Mouse (Mus musculus) neural tube, embryonic 10.5 days (tissue): Measurements from ENCODE around the gene Prep.
A peak's percentile ranks its signal among the peaks of the same experiment; 100 is the strongest.

Source experiments
- DNase-seq: peaks from one replicate; pipeline ENCODE4 v3.0.0-alpha.2; 2017; ENCODE audit warnings: low spot score; ENCODE audit errors: extremely low spot score

The Prep gene

DNA sequence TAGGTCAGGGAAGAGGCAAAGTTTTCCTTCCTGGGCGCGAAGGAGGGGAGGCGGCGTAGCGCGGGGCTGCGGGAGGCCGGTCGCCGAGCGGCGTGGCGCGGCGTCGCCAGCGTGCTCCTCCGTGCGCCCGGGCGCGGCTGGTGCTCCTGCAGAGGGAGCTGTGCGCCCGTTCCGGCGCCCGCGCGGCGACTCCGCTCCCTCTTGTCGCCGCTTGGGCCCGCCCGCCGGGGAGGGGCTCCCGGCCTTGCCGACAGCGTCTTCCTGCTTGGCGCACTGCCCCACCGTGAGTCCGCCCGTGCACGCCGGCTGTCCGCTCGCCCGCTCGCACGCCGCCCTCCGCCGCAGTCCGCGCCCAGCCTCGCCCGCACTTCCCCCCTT lies at the start of gene Prep:
TSS of gene Prep (plus strand) at position 273 of the 378 bp plus-strand sequence.
- DNase-seq = peak; percentile 86

DNA sequence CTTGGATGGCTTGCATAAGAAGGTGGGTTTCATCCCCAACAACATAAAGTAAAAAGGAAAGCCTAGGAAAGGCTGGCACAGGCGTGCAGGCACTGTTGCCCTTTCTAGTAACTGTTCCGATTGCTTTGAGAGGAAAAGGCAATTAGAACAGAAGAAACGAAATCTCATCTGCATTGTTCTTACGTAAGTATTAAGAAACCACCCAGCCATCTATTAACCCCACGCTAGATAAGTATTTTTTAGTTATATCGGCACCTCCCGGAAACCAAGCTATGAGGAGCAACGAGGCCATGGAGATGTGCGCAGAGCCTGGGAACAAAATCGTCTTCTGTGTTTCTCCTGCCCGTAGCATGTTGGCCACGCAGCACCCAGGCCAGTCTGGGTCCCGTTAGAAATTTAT lies 49.7 kb upstream of the Prep start:
- DNase-seq = no peak

DNA sequence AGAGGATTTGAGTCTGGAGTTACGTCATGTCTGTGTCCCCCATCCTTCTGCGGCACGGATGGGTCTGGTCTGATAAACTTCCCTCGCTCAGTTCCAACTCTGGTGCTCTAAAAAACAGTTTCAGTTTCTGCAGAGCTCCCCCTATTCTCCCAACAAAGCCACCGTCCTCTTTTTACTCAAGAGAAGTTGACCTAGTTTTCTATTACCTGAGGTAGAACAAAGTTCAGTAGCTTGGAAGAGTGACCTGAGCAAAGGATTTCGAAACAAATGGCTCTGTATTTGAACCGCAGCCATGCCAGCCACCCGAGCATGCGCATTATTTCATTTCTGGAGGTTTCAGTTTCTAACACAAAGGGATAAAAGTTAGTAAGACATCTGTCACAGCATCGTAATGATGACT lies 49.2 kb upstream of the Prep start:
- no peak for DNase-seq

DNA sequence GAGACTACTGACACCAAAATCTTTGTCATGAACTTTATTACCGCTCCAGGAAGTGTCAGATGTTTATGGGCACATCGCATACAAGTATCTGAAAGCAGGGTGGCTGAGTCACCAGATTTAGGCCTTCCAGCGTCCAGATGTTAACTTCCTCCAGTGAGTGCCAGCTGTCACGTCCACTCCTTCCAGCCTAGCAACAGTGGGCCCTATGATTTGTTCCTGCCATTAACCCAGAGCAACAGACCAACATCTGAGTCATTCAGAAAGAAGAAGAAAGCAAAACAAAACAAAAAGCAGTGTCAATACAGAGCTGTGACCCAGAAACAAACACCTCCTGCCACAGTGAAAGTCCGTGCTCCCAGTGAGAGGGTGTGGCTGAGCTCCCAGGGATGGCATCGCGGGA lies 47.6 kb upstream of the Prep start:
- no peak for DNase-seq

DNA sequence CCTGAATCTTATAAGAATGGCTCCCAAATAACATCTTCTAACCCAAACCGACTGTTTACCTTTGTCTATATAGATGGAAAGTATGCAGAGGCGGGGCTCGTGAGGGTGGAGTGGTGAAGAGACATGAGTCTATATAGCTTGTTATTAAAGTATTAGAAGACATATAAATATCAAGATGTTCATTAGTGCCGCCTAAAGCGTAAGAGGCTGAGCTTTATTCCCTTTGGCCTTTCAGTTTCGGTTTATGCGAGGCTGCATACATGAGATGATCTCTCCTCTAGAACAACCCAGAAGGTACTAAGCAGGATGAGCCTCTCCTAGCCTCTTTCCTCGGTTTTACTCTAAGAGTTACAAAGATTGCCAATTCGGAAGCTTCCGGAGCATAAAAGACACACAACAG lies 47.2 kb upstream of the Prep start:
- DNase-seq = no peak

DNA sequence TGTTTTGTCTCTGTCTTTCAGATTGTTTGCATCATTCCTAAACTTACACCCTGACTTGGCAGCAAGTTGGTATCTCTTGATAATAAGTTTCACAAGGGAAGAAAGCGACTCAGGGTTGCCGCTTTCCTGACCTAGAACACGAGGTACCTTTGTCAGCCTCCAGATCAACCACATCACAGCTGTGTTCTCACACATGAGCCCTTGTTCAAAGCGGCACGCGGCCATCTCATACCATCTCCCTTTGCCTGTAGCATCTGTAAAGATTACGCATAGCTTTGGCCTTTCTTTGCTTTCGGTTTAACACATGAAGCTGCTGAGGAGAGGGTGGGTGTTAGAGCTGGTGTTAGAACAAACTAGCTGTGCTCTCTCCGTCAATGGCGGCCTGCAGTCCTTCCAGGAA lies 46.7 kb upstream of the Prep start:
- DNase-seq = no peak

DNA sequence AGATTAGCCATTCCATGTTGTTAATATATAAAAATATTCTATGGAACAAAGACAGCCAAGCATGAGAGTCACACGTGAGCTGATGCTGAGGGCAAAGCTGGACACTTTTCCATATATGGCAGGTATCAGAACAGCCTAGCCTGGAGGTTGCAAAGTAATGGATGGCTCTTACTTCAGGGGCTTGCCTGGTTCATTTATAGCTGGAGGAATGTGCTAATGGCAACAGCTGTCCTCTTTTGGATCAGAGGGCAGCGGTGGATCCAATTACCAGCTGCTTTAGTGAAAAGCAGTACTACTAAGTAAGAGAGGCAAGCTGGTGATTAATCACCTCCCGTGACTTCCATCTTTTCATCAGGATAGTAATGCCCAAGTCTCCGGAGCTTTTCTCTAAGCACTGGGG lies 41.8 kb upstream of the Prep start:
- peak; percentile 30 for DNase-seq

DNA sequence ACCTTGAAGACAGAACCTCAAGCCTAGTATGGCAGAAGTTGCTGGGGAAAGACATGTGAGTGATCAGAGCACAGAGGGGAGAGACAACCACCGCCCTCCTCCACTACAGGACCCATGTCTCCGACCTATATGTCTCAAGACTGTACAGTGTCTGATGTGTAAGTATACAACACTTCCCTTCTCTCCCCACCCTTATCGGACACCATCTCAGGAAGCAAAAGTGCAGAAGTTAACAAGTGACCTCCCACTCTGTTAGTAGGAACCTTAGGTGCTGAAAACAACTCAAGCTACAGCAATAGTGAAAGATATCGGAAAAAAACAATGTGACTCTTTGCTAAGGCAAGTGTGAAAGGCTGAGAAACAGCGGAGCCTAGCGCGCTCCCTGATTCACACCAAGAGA lies 40.1 kb upstream of the Prep start:
- DNase-seq = no peak

DNA sequence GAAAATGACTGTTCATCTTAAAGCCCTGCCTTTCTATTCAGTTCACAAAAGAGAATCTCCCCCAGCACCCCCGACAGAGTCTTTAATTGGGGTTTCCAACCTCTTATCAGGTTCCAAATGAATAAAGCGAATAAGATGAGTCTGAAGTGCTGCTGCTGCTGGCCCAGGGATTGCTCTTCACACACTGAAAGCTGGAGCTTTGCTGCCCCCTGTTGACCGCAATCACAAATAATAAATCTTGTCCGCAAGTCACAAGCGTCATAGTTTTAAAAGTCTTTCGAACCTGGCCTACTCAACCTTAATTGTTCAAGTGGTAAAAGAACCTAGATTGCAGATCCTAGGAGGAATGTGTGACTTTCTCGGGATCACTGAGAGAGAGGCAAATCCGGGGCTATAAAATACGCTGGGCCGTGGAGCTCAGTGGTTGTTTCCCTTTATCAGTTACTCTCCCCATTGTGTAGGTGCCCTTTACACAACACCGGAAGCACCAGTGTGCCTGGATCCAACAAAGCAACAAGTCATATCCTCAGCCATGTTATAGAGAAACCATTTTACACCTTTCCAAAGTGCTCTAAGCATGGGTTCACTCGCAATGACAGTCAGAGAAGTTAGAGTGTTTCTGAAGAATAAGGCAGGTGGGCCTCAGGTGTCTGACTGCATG lies 21.6 kb upstream of the Prep start:
- DNase-seq = peak; percentile 76

DNA sequence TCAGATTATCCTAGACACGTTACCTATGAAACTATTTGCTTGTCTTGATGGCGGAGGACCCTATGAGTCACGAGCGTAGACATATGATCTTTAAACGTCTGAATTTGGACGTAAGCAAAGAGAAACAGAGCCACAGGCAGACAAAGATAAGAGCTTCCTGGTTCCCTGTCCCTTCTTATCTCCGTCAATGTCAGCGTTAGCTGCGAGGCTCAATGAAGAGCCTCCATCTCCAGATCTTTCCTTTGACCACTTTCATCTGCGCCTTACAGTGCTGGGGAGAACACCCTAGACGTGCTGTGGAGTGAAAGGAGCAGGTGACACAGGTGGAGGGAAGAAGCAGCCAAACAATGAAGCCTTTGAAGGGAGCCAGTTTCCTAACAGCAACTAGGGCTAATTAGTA lies 18.8 kb upstream of the Prep start:
- no peak for DNase-seq

DNA sequence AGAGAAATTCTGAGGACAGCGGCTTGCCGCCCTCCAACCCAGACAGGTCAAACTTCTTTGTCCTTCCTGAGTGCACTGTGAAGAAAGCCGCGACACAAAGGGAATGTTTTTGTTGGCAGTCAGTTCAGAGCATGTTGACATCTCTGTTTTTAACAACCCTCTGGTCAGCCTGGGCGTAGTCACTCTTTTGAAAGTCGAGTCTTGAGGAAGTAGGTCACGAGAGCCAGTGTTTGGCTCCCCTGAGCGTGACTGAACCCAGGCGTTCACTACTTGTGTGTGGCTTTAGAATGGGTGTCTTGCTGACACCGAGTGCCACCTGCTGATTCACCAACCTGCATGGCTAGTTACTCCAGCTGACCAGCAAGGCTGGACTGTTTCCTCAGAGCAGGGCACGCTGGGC lies 18.4 kb upstream of the Prep start:
- no peak for DNase-seq

DNA sequence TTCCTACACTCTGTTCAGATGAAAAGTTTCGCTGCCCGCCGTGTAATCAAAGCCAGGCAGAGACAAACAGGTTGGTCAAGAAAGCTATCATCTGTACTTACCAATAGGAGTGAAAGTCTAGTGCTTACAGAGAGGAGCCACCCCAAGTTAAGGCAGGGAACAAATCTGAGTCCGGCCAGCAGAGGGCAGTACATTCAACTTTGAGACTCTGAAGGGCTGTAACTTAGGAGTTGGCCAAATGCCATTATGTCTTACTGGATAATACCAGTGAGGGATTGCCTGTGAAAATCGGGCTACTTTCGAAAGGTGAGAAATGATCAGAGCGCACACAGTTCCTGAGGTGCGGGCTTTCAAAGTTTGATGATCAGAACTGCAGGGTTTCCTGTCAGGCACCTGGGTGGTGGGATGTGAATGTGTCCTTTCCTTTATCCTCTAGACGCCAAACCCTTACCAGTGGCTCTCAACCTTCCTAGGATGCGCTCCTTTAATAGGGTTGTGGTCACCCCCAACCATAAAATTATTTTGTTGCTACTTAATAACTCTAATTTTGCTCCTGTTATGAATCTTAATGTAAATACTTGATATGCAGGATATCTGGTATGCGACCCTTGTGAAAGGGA lies 15.8 kb upstream of the Prep start:
- peak; percentile 73 for DNase-seq

DNA sequence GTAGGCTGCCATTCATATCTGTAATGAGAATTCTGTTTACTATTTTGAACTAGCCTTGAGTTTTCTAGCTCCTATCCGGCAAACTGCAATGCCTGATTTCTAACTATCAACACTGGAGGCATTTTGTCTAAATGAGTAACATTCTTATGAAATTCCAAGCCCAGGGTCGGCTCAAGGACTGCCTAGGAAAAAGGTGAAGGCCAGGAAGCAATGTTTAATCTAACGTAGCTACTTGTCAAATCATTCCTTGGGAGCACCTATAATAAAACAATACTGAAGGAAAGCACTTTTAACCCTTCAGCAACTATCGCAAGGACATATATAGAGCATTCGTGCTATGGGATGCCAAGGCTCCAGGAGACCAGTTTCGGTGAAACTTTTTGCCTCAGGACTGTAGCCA lies 8.6 kb upstream of the Prep start:
- no peak for DNase-seq

DNA sequence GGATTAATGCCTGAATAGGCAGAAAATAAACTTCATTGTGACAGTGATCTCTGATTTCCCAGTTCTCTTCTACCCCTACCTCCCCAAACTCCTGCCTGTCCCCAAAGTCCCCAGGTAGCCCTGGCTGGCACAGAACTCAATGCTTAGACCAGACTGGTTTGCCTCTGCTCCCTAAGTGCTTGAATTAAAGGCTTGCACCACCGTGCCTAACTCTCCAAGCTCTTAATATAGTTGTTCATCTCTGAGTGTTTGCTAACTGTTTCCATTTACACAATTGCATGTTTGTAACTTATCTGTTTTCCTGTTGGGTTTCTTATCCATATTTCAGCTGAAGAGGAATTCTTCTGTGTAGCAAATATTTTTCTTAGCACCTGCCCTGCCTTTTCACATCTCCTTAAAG lies 6.2 kb upstream of the Prep start:
- no peak for DNase-seq

DNA sequence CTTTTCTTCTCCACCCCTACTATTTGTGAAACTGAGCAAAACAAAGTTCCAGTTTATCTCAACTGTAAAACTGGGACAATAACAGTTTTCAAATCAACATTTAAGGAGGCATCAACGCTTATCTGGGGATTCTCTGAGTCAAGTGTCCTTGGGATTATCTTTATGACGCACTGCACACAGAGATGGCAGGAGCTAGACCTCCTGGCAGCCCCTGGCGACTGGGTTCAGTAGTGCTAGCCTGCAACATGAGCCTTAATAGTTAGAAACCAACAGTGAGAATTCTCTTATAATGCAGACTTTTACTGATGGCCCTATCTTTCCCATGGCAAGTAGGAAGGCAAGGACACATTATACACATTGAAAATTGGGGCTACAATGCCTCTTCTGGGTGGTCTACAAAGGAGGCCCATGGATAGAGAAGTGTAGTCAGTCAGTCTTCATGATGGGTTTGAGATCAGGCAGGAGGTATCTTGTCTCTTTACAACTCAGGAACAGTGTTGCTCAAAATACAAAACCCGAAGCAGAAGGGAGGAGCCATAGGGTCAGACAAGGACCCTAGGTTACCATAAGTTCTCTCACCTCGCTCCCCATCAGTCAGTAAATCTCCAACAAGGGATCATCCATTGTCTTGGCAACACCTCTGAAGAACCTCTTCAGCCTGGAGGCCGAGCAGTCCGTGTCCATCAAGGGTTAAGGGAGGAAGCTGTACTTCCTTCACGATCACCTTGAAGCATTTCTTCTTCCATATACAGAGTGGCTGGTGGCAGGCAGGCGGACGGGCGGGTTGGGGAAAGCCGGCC lies 672 bp upstream of the Prep start:
- no peak for DNase-seq

DNA sequence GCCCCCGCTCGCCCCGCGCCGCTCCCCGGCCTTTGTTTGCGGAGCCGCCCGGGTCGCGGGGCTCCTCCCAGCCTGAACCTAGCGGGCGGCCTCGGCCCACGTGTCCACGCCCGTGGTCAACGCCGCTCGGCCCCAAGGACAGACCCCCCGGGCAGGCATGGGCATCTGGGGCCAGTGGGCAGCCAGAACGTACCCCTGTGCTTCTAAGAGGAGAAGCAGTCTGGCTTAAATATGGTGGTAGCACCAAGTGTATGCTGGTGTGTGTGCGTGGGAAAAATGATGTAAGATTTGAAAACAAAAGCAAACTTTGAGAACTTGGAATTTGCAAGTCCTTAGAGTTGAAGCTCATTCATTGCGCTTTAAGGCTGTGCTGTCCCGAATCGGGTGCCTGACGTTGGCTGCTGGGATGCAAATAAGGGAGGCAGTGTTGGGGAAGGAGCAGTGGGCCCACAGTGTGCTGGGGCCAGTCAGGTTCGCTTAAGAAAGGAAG lies 478 bp downstream of the Prep start:
- no peak for DNase-seq

DNA sequence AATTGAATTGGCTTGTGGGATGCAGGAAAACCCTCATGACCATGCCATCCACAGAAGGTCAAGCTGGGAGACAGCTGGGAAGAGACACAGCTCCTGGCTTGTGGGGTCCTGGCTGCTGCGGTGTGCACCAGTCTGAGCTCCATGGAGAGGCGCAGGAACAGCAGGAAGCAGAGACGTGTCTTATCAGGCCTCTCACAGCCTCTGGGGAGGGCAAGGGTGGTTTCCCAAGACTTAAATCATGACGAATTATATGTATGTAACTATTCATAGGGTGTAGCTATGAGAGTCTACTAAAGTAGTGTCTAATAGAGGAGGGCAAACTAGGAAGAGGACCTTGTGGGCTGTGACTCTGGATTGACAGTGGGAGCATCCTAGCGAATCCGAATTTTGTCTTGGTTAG lies 2.6 kb downstream of the Prep start:
- DNase-seq = no peak

DNA sequence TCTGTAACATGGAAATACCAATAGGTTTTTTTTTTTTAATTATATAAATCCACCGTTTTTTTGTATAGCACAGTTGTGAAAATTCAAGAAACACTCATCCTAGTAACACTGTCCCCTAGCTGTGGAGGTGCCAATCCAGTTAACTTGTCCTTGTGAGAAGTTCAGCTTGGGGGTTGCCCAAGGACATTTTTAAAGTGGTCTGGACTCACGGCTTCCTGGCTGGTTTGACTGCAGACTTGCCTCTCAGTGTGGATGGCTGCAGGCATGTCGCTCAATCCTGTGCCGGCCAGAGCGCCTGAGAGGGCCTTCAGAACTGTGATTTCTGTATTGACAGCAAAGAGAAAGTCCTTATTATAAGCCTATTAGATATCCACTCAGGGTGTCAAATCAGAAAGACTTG lies 3.4 kb downstream of the Prep start:
- DNase-seq = no peak

DNA sequence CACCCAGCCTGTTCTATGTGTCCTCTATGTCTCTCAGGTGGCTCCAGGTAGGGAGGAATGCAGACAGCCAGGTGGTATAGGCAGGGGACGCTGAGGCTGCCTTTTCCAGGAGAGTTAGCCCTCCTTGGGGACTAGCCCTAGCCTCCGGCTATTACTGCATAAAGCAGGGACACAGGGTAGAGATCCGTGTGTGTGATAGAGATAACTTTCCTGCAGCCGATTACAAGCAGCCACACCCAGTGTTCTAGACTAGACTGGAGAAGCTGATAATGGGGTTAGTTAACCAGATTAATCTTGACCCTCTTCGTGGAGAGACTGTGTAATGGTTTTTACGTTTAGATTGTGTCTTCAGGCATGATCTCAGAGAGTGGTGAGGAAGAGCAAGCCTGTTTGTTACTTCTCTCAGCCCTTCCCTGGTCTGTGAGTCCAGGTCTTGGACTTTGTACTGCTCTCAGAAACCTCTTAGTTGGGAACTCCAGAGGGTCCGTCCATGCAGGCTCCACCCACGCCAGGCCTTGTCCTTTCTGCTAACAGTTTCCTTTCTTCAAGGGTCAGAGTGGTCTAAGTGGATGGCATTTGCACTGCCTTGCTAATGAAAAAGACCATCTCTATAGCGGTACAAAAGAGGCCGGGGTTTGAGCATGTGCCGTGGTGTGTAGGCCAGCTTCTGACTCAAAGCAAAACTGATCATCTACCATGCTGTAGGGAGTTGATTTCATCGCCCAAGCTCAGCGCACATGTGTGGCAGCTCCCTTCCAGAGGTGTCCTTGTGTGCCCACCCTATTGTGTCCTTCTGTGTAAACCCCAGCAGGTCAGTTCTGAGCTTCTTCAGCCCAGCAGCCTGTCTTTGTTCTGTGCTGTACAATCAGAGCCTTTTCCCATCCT lies 4.2 kb downstream of the Prep start:
- no peak for DNase-seq

DNA sequence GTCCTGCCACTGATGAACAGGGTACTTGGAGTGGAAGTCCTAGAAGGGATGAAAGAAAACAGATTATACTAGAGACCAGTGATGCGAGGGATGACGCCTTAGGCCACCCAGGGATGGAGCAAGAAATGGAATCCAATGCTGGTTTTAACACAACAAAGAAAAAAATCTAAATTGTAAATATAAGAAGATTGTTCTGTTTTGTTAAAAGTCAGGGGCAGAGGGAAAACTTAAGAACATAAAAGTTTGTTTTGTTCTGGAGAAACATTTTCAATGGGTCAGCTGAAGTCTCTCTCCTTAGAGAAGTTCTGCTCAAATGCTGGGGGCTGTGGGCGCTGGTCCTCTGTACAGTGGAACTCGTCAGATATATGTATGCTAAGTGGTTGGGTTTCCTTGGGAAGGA lies 5.3 kb downstream of the Prep start:
- no peak for DNase-seq

DNA sequence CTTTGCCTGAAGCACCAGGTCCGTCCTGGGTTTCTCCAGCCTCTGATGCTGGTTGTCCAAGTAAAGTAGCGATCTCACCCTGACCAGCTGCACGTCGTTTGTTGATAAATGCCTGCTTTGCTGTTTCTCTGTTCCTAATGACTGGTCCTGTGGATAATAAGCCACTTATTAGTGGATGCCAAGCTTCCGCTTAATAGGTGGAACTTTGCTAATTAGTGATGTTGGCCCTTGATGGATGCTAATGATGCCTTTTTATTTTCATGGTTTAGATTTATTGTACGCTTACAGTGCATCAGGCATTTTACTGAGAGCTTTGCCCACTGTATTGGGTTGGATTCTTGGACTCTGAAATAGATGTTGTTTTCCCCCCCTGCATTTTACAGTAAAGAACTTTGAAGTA lies 7.5 kb downstream of the Prep start:
- DNase-seq = no peak
